Mouse (Mus musculus) left cerebral cortex, adult 11 months (tissue): ENCODE results near the gene Myf6.

Experiments used
- DNase-seq: peaks from one replicate; pipeline ENCODE4 v3.0.0; 2022; ENCODE audit warnings: low spot score

Myf6 gene

DNA sequence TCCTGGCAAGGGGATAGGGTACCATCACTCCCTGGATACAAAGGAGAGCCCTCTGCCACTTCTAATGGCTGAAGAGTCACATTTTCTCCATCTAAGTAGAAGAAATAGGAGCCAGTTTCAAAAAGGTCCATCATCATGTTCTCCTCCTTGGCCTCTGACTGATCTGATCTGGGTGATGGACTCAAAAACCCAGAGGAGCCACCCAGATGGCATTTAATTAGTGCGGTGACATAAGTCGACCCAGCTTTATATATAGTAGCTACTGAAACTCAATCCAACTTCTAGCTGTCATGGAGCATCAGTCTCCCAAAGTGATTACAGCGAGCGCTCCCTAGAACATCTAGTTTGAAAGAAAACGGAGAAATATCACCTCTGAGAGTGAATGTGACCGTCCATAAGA lies at the start of gene Myf6:
Myf6 (minus strand) TSS at position 170 of the 400 bp plus-strand sequence.
- DNase-seq, result no peak

- no peak for DNase-seq
Observed at GRCm38 (mm10) chr10:107543026-107543425, 48.5 kb upstream of the Myf6 start.

GRCm38 (mm10) chr10:107528758-107529157 lies 34.2 kb upstream of the Myf6 start:
- no peak for DNase-seq

DNA sequence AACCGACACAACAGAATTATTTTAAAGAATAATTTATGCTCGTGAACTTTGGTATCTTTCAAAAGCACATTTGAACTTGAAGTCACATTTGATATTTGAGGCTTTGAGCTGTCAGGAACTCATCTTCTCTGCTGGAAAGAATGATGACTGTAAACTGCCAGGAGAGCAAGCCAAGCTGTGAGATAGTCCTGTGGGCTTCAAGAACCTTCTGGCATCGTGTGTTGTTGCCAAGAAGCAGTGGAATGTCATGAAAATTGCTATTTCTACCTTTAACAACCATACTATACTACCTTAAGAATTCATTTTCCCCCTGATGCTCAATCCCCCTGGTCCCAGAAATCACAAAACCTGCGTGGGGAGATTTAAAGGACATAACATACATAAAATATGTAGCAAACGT lies 24.7 kb upstream of the Myf6 start:
- no peak for DNase-seq

GRCm38 (mm10) chr10:107516641-107517040 lies 22.1 kb upstream of the Myf6 start:
- no peak for DNase-seq

DNA sequence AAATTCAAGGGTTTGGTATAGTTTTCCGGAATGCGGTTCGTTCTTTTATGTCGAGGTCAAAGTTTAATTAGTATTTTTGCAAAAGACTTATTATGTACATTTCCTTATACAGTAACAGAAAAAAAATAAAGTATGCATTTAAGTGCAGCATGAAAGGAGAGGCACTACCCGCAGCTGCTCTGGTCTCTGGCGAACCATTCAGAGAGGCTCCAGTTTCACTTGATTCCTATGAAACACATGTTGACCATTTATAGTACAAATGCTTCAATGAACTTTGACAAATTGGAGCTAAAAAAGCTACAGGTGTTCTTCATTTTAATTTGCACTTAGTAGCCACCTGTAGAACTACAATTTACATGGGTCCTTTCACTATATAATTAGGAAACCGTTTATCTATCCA lies 20.2 kb upstream of the Myf6 start:
- no peak for DNase-seq

DNA sequence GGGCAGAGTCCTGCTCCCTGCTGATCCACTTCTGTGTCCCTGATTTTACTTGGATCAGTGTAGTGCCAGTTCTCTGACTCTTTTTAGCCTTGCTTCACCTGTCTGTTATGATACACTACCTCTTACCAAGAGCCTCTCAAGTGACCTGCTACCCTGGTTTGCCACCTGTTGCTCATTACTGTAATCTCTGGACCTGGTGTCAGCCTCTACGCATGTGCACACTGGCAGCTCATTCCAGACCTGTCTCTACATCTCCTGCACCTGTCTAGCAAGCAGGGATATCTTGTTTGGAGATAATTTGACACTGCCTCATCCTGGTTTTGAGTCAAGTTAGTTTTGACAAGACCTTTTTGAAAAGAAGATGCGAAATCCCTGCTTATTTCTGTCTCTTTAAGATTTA lies 11.9 kb upstream of the Myf6 start:
- no peak for DNase-seq

DNA sequence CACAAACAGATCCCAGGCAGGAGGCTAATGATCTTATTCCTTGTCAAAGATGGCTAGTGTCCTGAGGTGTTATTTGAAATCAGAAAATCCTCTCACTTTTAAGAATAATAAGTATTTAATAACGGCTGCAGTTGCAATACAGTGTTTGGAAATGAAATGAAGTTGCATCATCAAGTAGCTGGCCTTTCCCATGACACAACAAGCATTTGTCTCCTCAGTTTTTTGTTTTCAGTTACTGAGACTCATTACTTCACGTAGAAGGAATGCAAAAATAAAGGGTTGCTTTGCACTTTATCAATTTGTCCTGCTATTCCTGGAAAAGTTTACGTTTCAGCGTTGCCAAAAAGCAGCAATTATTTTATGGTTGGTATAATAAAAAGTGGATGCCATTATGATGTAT lies 8.9 kb upstream of the Myf6 start:
- no peak for DNase-seq

GRCm38 (mm10) chr10:107502193-107502592 lies 7.7 kb upstream of the Myf6 start:
- no peak for DNase-seq

GRCm38 (mm10) chr10:107499656-107500055 lies 5.1 kb upstream of the Myf6 start:
- DNase-seq, result peak; percentile 38

DNA sequence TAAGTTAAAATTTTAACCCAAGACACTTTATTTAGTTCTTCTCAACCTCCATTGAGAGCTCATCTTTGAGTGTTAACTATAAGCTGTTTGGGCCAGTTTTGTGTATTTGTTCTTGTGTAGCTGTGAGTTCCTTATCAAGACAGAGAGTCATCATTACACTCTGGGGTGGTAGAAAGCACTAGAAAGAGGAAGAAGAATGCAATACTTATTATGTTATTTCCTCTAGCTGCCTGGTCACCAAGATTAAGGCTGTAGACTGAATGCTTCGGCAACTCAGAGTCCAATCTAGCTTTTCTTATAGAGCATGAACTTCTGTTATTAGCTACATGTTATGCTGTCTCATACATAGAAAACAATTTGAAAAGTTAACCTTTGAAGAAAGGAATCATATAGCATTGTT lies 1.9 kb upstream of the Myf6 start:
- DNase-seq, result no peak

- DNase-seq, result no peak
Observed at GRCm38 (mm10) chr10:107493580-107494474, 710 bp downstream of the Myf6 start.

DNA sequence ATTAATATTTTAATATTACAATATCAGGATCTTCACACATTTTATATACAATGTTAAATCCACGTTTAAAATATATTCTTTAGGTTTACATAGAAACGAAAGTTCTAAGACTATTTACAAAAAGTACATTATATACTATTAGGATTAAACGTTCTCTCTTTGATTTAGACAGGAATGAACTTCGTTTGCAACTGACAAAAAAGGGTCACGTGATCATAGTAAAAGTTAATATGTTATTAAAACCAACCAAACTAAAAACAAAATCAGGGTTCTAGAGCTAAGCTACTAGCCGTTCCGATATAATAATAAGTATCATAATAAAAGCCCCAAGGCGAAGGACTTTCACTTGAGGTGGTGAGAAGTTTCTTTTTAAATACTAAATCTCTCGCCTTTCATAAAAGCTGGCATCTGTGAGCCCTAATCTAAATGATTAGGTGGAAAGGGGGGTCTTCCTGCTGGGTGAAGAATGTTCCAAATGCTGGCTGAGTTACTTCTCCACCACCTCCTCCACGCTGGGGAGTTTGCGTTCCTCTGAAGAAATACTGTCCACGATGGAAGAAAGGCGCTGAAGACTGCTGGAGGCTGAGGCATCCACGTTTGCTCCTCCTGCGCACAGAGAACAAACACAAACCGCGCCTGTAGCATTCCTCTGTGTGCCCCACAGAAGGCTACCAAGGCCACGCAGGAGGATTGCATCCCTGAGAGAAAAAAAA lies 1.5 kb downstream of the Myf6 start:
- DNase-seq, result no peak

DNA sequence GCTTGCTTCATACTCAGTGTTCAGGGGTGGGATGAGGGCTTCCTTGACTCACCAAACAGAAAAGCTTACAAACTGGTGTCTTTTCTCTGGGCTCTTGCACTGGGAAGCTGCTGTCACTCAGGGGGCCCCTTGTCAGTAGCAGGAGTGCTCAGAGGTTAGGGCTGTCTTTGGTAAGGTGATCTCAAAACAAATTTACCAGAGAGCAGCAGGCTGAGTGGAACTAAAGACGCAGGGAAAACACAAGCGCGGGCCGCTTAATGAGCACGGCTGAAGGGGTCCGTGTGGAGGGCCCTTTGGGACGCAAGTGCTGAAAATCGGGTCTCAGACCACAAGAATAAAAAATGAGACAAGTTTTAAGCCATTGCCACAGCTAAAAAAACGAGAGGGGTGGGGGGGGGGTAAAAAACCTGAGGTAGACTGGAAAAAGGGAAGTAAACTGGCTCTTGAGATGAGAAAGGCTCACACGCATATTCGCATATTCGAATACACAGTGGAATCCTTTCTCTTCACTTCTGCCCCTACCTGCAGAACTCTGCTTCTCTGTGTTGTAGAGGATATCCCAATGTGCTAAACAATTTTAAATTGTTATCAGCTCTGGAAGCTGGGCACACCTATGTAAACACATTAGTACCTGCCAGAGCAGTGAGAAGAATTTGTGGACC lies 5.8 kb downstream of the Myf6 start:
- no peak for DNase-seq

- no peak for DNase-seq
Observed at GRCm38 (mm10) chr10:107486770-107487169, 7.8 kb downstream of the Myf6 start.

DNA sequence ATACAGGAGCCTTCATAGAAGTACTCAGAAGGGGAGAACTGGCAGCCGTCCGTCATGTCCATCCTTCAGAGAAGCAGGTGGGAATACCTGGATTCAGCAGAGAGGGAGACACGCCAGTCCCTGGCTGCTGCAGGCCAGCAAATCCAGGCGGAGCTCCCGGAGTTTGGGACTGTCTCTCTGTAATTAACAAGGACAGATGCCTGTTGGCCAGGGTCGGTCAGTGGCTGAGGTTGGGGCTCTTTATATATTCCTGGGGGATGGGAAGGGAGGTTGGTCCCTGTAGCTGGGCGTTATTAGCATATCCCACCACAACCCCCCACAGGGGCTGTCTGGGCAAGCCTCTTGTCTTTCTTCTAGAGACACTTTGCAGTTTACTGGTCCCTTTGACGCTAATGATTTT lies 8.7 kb downstream of the Myf6 start, which contains the start of gene Myf5:
Myf5 (minus strand) TSS at position 265 of the 400 bp plus-strand sequence.
- no peak for DNase-seq

DNA sequence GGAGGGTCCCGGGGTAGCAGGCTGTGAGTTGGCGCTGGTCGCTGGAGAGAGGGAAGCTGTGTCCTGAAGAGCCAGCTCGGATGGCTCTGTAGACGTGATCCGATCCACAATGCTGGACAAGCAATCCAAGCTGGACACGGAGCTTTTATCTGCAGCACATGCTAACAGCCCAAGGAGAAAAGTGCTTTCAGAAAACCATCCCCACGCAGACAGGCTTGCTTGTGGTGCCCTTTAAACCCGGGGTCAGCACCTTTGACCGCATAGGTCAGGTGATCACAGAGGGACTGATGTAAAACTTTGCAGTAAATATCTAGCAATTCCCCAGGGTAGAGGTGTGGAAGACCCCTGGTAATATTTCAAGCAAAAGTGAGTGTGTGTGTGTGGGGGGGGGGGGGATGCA lies 10.5 kb downstream of the Myf6 start:
- no peak for DNase-seq

DNA sequence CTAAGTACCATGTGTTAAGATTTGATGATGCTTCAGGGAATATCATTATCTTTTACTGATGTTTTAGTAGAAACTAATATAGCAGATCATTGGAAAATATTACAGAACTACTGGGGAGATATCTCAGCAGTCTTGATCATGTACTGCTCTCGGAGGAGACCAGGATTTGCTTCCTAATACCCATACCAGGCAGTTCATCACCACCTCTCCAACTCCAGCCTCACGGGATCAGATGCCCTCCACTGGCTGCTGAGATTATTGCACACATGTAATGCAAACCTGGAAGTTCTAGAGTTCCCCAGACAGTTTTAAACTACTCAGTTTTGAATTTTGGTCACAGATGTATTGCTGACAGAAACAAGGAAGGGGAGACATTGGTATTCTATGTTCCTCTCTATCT lies 21.0 kb downstream of the Myf6 start:
- DNase-seq, result no peak

- no peak for DNase-seq
Observed at GRCm38 (mm10) chr10:107471712-107472111, 22.8 kb downstream of the Myf6 start.

DNA sequence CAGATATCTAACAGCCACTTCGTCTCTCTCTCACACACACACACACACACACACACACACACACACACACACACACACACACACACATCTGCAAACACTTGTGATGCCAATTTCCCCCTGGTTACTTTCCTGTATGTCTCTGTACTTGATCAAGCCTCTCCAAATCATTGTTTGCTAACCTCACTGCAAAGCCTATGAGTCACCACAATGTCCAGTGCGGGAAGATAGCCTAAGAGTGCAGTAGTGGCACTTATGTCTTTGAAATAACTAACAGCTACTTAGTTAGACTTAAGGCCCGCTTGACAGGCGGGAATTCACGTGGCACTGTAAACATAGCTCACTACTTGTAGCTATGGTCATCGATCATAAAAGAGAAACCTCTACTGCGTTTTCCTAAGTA lies 26.7 kb downstream of the Myf6 start:
- no peak for DNase-seq

GRCm38 (mm10) chr10:107449496-107450330 lies 44.8 kb downstream of the Myf6 start:
- DNase-seq, result no peak
